Mouse (Mus musculus) liver, adult 2 months (tissue): ENCODE data around the gene Mrpl45. TPM values are rescaled to one million over a fixed set of nuclear protein-coding genes. Genes with fewer than 3 reads are reported as not detected.

Source experiments
- DNase-seq: peaks from one replicate; pipeline ENCODE4 v3.0.0-alpha.2; 2011; ENCODE audit warnings: low read depth, low spot score; ENCODE audit errors: extremely low read depth
- H3K27ac ChIP-seq: fragments of 200-500 bp; replicated peaks from 2 replicates; pipeline ENCODE4 v1.5.1; 2012; ENCODE audit warnings: low read depth, mild to moderate bottlenecking, control low read depth, inconsistent platforms, low read length; ENCODE audit not compliant: insufficient read depth
- H3K27me3 ChIP-seq: fragments of 200-500 bp; 2 replicates; pipeline ENCODE4 v1.6.1; 2012; ENCODE audit warnings: mild to moderate bottlenecking, moderate library complexity, low read length, inconsistent platforms; ENCODE audit not compliant: control insufficient read depth, insufficient read depth
- H3K36me3 ChIP-seq: fragments of 200-500 bp; 2 replicates; pipeline ENCODE4 v1.6.1; 2012; ENCODE audit warnings: low read length, inconsistent platforms; ENCODE audit not compliant: control insufficient read depth, insufficient read depth
- H3K4me1 ChIP-seq: fragments of 200-500 bp; 2 replicates; pipeline ENCODE4 v1.6.1; 2011; ENCODE audit warnings: low read length; ENCODE audit not compliant: control insufficient read depth, insufficient read depth
- H3K4me3 ChIP-seq: fragments of 200-500 bp; 2 replicates; pipeline ENCODE4 v1.5.1; 2011; ENCODE audit warnings: low read depth, mild to moderate bottlenecking, control low read depth, low read length, moderate library complexity; ENCODE audit not compliant: insufficient read depth
- H3K79me2 ChIP-seq: fragments of 200-500 bp; 2 replicates; pipeline ENCODE4 v1.6.1; 2012; ENCODE audit warnings: inconsistent platforms, mild to moderate bottlenecking, low read length, moderate library complexity; ENCODE audit not compliant: control insufficient read depth, insufficient read depth
- H3K9ac ChIP-seq: fragments of 200-500 bp; 2 replicates; pipeline ENCODE4 v1.6.1; 2012; ENCODE audit warnings: low read depth, mild to moderate bottlenecking, control low read depth, inconsistent platforms, low read length
- CTCF ChIP-seq: fragments of 200-500 bp; IDR thresholded peaks from 2 replicates; pipeline ENCODE4 v1.5.1; 2011; ENCODE audit warnings: low read depth, low read length, control low read depth
- POLR2A ChIP-seq: fragments of 200-500 bp; IDR thresholded peaks from 2 replicates; pipeline ENCODE4 v1.6.1; 2011; ENCODE audit warnings: low read length, control low read depth; ENCODE audit not compliant: insufficient read depth; ENCODE audit errors: extremely low read depth
- WGBS: fragments of 180-500 bp; shearing (Covaris S2); methylation state at CpG from one replicate; pipeline ENCODE4 v1.1.7; 2018; 5-methylcytosine and 5-hydroxymethylcytosine counted together
- polyA plus RNA-seq: library from polyadenylated mRNA; depleted of rRNA; stranded (reverse); fragments of >200 nt; gene quantifications from 2 replicates; pipeline ENCODE4 v1.2.3, GENCODE M21; 2012
- total RNA-seq: library from RNA; depleted of rRNA; stranded (reverse); fragments of >200 nt; gene quantifications from 2 replicates; pipeline ENCODE4 v1.2.3, GENCODE M21; 2014

Gene Mrpl45
- total and polyA plus RNA-seq, 2 experiments = 12.8 to 19.9 TPM

GRCm38 (mm10) chr11:97362649-97362942, 47.1 kb downstream of the Mrpl45 start:
- no peak for TF ChIP-seq CTCF
- TF ChIP-seq POLR2A = no peak
- peak overlapping the region; percentile 77 for H3K27ac ChIP-seq
- no peaks in the 10 kb centered on the region for H3K27me3 ChIP-seq
- 1% methylated on average over 33 of the region's 39 CpGs for whole genome bisulfite sequencing
- H3K79me2 ChIP-seq = peaks cover 37% of the 10 kb centered on the region
- H3K9ac ChIP-seq = peak overlapping the region; percentile 93
- peaks cover 11% of the 10 kb centered on the region for H3K4me1 ChIP-seq
- peak overlapping the region; percentile 96 for H3K4me3 ChIP-seq
- no peaks in the 10 kb centered on the region for H3K36me3 ChIP-seq
- DNase-seq = no peak

GRCm38 (mm10) chr11:97362943-97363643, 47.6 kb downstream of the Mrpl45 start:
- WGBS = under 1% methylated on average over 49 of the region's 49 CpGs
- Histone ChIP-seq H3K9ac (peak overlapping the region; percentile 93), H3K79me2 (peaks cover 39% of the 10 kb centered on the region), H3K36me3 (no peaks in the 10 kb centered on the region), H3K27ac (peak overlapping the region; percentile 77), H3K4me1 (peaks cover 15% of the 10 kb centered on the region), H3K27me3 (no peaks in the 10 kb centered on the region), H3K4me3 (peak overlapping the region; percentile 96)
- DNase-seq = peak; percentile 69
- TF ChIP-seq POLR2A = no peak
- no peak for TF ChIP-seq CTCF

- Histone ChIP-seq H3K4me1 (peaks cover 19% of the 10 kb centered on the region), H3K27ac (peak overlapping the region; percentile 77), H3K36me3 (no peaks in the 10 kb centered on the region), H3K79me2 (peaks cover 43% of the 10 kb centered on the region), H3K4me3 (peak overlapping the region; percentile 96), H3K9ac (peak overlapping the region; percentile 93), H3K27me3 (no peaks in the 10 kb centered on the region)
- 0% methylated on average over 7 of the region's 7 CpGs for WGBS
- TF ChIP-seq POLR2A = no peak
- TF ChIP-seq CTCF = no peak
- no peak for DNase-seq
Observed at GRCm38 (mm10) chr11:97363644-97363995, 48.1 kb downstream of the Mrpl45 start.

- no peak for TF ChIP-seq POLR2A
- TF ChIP-seq CTCF = no peak
- no peaks in the 10 kb centered on the region for H3K36me3 ChIP-seq
- WGBS = 24% methylated on average over 1 of the region's 1 CpGs
- H3K4me3 ChIP-seq = no peak overlapping the region
- H3K27ac ChIP-seq = no peak overlapping the region
- no peak overlapping the region for H3K9ac ChIP-seq
- peaks cover 43% of the 10 kb centered on the region for H3K79me2 ChIP-seq
- no peak for DNase-seq
- no peaks in the 10 kb centered on the region for H3K27me3 ChIP-seq
- peaks cover 20% of the 10 kb centered on the region for H3K4me1 ChIP-seq
Observed at GRCm38 (mm10) chr11:97365556-97365955, 50.0 kb downstream of the Mrpl45 start.

DNA sequence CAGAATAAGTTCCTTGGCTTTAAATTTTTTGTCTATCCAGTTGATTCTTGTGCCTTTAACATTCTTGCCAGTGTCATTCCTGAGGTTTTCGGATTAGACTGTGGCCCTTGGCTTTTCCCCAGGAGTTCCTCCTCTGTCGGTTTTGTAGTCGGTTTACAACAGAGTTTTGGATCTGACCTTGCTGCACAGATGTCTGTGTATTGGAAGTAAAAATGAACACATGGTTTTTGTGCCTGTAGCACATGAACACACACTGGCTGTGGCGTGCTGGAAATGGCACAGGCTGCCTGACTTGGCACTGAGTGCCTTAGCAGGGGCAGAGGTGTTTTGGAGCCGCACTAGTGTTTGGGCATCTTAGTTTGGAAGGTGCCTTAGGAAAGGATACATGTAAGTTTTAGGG, 53.0 kb downstream of the Mrpl45 start:
- H3K27ac ChIP-seq = 0 out of 2 replicates have a peak overlapping the region, but pooled peaks have one; percentile 12
- 24% methylated on average over 5 of the region's 5 CpGs for WGBS
- no peak overlapping the region for H3K9ac ChIP-seq
- H3K4me1 ChIP-seq = peaks cover 20% of the 10 kb centered on the region
- TF ChIP-seq CTCF = no peak
- TF ChIP-seq POLR2A = no peak
- H3K4me3 ChIP-seq = no peak overlapping the region
- H3K27me3 ChIP-seq = no peaks in the 10 kb centered on the region
- DNase-seq = peak; percentile 72
- peaks cover 46% of the 10 kb centered on the region for H3K79me2 ChIP-seq
- H3K36me3 ChIP-seq = no peaks in the 10 kb centered on the region

DNA sequence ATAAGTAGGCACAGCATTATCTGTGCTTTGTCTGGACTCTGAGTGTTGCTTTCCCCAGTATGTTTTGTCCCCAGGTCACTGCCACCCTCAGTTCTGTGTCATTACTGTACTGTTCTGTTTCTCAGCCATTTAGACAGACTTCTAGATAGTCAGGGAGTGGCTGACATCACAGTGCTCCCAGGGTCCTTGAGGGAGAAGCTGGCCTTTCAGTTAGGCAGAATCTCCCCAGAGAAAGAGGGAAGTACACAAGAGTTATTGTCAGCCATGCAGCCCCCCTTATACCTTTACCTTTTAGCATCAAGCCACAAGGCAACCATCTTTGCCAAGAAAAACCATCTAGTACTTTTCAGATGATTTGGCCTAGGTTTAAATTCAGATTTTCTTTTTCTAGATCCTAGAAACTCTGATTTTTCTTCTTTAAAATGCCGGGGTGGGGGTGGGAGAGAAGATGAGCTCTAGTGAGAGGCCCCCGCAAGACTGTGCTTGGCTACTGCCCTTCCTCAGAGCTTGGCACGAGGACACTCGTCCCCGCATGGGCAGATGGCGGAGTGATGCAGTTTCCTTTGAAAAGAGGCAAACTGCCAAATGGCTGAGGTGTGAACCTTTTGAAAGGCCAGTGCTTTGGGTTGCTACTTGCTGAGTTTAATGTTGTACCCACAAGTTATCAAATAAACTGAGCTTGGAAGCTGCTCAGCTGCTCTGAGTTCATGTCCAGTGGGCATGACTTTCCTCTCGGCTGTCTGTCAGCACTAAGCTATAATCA, 55.0 kb downstream of the Mrpl45 start:
- no peak overlapping the region for H3K4me3 ChIP-seq
- DNase-seq = peak; percentile 69
- no peak overlapping the region for H3K27ac ChIP-seq

More for the DNA sequence above, 55.0 kb downstream of the Mrpl45 start:
- Histone ChIP-seq H3K4me1 (peaks cover 9% of the 10 kb centered on the region), H3K9ac (no peak overlapping the region), H3K36me3 (peaks cover 5% of the 10 kb centered on the region; the same call in 1 of the 2 replicates), H3K27me3 (no peaks in the 10 kb centered on the region), H3K79me2 (peaks cover 33% of the 10 kb centered on the region)
- 41% methylated on average over 7 of the region's 7 CpGs for WGBS
- TF ChIP-seq POLR2A = no peak
- TF ChIP-seq CTCF = no peak
